Mouse (Mus musculus) ES-E14 (cell line): ENCODE measurements around the gene Bhlhe40.

ENCODE experiments used
- CHD2 ChIP-seq: IDR thresholded peaks from 2 replicates; pipeline ENCODE4 v1.6.1; 2014; ENCODE audit warnings: mild to moderate bottlenecking, low read depth, low read length, inconsistent platforms
- HCFC1 ChIP-seq: IDR thresholded peaks from 2 replicates; pipeline ENCODE4 v1.6.1; 2012; ENCODE audit warnings: low read length, inconsistent platforms, borderline replicate concordance; ENCODE audit not compliant: insufficient read depth
- MAFK ChIP-seq: IDR thresholded peaks from 2 replicates; pipeline ENCODE4 v1.6.1; 2014; ENCODE audit warnings: mild to moderate bottlenecking, low read depth, low read length, inconsistent platforms; ENCODE audit not compliant: insufficient read depth
- ZC3H11A ChIP-seq: IDR thresholded peaks from 2 replicates; pipeline ENCODE4 v1.6.1; 2012; ENCODE audit warnings: low read depth, mild to moderate bottlenecking, inconsistent platforms, low read length, borderline replicate concordance
- ZNF384 ChIP-seq: IDR thresholded peaks from 2 replicates; pipeline ENCODE4 v1.6.1; 2012; ENCODE audit warnings: low read depth, low read length, inconsistent platforms

DNA sequence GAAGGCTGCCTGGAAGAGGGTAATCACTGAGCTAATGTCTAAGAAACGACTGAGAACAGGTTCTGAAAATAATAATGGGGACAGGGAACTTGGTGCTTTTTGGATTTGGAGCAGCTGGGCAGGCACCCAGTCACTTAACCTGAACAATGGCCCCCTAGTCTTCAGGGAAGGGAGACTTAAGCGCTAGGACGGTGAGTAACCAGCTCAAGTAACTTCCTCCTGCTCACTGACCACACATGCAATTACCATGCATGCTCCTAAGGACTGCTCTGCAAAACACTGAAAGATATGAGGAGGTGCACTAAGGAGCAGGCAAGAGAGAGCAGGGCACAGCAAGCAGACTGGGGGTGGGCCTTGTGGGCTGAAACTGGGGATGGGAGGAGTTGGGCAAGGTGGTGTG lies 39.2 kb downstream of the Bhlhe40 start:
- TF ChIP-seq CHD2 = no peak
- no peak for TF ChIP-seq ZC3H11A
- no peak for TF ChIP-seq HCFC1
- no peak for TF ChIP-seq MAFK
- TF ChIP-seq ZNF384 = no peak
